Mouse (Mus musculus): ENCODE data around the gene Lhb. TPM values are rescaled to one million over a fixed set of nuclear protein-coding genes. Genes with fewer than 3 reads are reported as not detected.
"Not testable (repeated sequence)": the region's sequence is repeated elsewhere in the genome, so short reads cannot be mapped to it uniquely, and the experiment has no call there.

The Lhb gene
- total and polyA plus RNA-seq, 3 experiments = 0.84 TPM; not detected in 2

GRCm38 (mm10) chr7:45459564-45460140 is 39.0 kb downstream of the Lhb start, which contains the start of gene Ftl1:
Gene Ftl1, minus strand, starts transcription at chr7:45459884.
- Histone ChIP-seq H3K36me3 (ENCODE audit: control insufficient read depth, insufficient read depth, low read length) (peaks cover 12% of the 10 kb centered on the region), H3K27ac (peak within 1 kb of the TSS; percentile 96), H3K4me1 (ENCODE audit: control insufficient read depth, insufficient read depth, low read length) (peaks cover 15% of the 10 kb centered on the region), H3K9ac (ENCODE audit: low read depth, low read length) (peak within 1 kb of the TSS; percentile 72), H3K4me3 (peak within 1 kb of the TSS; percentile 59)
- DNase-seq = peak; percentile 94 to 98
- H3K79me2 ChIP-seq (replicated peaks; ENCODE audit: control insufficient read depth, insufficient read depth, low read length); H3K27me3 ChIP-seq (ENCODE audit: control insufficient read depth, insufficient read depth, low read length): not testable (repeated sequence)
- TF ChIP-seq POLR2A (IDR thresholded peaks at IDR 0.05; ENCODE audit: insufficient read depth, low read depth, low read length) (peak; percentile 98), EP300 (IDR thresholded peaks at IDR 0.05; ENCODE audit: insufficient read depth, low read depth, low read length) (0 out of 2 replicates have a peak, but pooled peaks have one; percentile 18)
- intact Hi-C loops (cut with DNase I) = loop anchor here (1.0 to 10.0 kb wide), 3 partner anchors 25 to 345 kb away; partner anchors contain the start of gene Gys1
- 1% methylated on average over 33 of the region's 37 CpGs for WGBS

GRCm38 (mm10) chr7:45460377-45460776 is 39.8 kb downstream of the Lhb start:
- DNase-seq = peak; percentile 43 to 51
- WGBS = 60% methylated on average over 7 of the region's 7 CpGs

GRCm38 (mm10) chr7:45460860-45461314 is 40.3 kb downstream of the Lhb start:
- peak; percentile 78 to 79 for DNase-seq
- 34% methylated on average over 13 of the region's 13 CpGs for WGBS
- Histone ChIP-seq H3K27me3 (ENCODE audit: control insufficient read depth, insufficient read depth, low read length) (no peaks in the 10 kb centered on the region), H3K79me2 (replicated peaks; ENCODE audit: control insufficient read depth, insufficient read depth, low read length) (no peaks in the 10 kb centered on the region), H3K36me3 (ENCODE audit: control insufficient read depth, insufficient read depth, low read length) (peaks cover 12% of the 10 kb centered on the region), H3K4me1 (ENCODE audit: control insufficient read depth, insufficient read depth, low read length) (peaks cover 16% of the 10 kb centered on the region), H3K9ac (ENCODE audit: low read depth, low read length) (0 out of 2 replicates have a peak overlapping the region, but pooled peaks have one; percentile 2), H3K4me3 (no peak overlapping the region), H3K27ac (peak overlapping the region; percentile 96)
- intact Hi-C loops (cut with DNase I) = loop anchor here (5.0 to 10.0 kb wide), 2 partner anchors 241 to 344 kb away; no protein-coding TSS in a partner anchor
- no peak for TF ChIP-seq EP300 (IDR thresholded peaks at IDR 0.05; ENCODE audit: insufficient read depth, low read depth, low read length)
- TF ChIP-seq POLR2A (IDR thresholded peaks at IDR 0.05; ENCODE audit: insufficient read depth, low read depth, low read length) = no peak; the same call in 1 of the 2 replicates
- TF ChIP-seq CTCF (IDR thresholded peaks at IDR 0.05) = no peak

More at GRCm38 (mm10) chr7:45460377-45460776, 39.8 kb downstream of the Lhb start:
- Histone ChIP-seq H3K4me3 (peak overlapping the region; percentile 54), H3K27me3 (ENCODE audit: control insufficient read depth, insufficient read depth, low read length) (no peaks in the 10 kb centered on the region), H3K9ac (ENCODE audit: low read depth, low read length) (peak overlapping the region; percentile 64; the same call in 1 of the 2 replicates), H3K79me2 (replicated peaks; ENCODE audit: control insufficient read depth, insufficient read depth, low read length) (no peaks in the 10 kb centered on the region), H3K36me3 (ENCODE audit: control insufficient read depth, insufficient read depth, low read length) (peaks cover 12% of the 10 kb centered on the region), H3K27ac (peak overlapping the region; percentile 96), H3K4me1 (ENCODE audit: control insufficient read depth, insufficient read depth, low read length) (peaks cover 15% of the 10 kb centered on the region)
- intact Hi-C loops (cut with DNase I) = loop anchor here (5.0 to 10.0 kb wide), 2 partner anchors 242 to 344 kb away; no protein-coding TSS in a partner anchor
- TF ChIP-seq POLR2A (IDR thresholded peaks at IDR 0.05; ENCODE audit: insufficient read depth, low read depth, low read length) = no peak
- no peak for TF ChIP-seq CTCF (IDR thresholded peaks at IDR 0.05)

GRCm38 (mm10) chr7:45461326-45461725 is 40.7 kb downstream of the Lhb start:
- Histone ChIP-seq H3K9ac (ENCODE audit: low read depth, low read length) (no peak overlapping the region), H3K79me2 (replicated peaks; ENCODE audit: control insufficient read depth, insufficient read depth, low read length) (no peaks in the 10 kb centered on the region), H3K36me3 (ENCODE audit: control insufficient read depth, insufficient read depth, low read length) (peaks cover 12% of the 10 kb centered on the region), H3K4me3 (no peak overlapping the region), H3K4me1 (ENCODE audit: control insufficient read depth, insufficient read depth, low read length) (peaks cover 17% of the 10 kb centered on the region), H3K27ac (peak overlapping the region; percentile 96), H3K27me3 (ENCODE audit: control insufficient read depth, insufficient read depth, low read length) (no peaks in the 10 kb centered on the region)
- intact Hi-C loops (cut with DNase I) = loop anchor here (5.0 to 10.0 kb wide), 2 partner anchors 241 to 343 kb away; no protein-coding TSS in a partner anchor
- 62% methylated on average over 5 of the region's 5 CpGs for WGBS
- TF ChIP-seq CTCF (IDR thresholded peaks at IDR 0.05) = no peak
- no peak for TF ChIP-seq POLR2A (IDR thresholded peaks at IDR 0.05; ENCODE audit: insufficient read depth, low read depth, low read length)
- no peak for TF ChIP-seq EP300 (IDR thresholded peaks at IDR 0.05; ENCODE audit: insufficient read depth, low read depth, low read length)
- peak in 1 of 2 experiments; percentile 28 for DNase-seq

GRCm38 (mm10) chr7:45461781-45462180 is 41.2 kb downstream of the Lhb start:
- Histone ChIP-seq H3K4me1 (ENCODE audit: control insufficient read depth, insufficient read depth, low read length) (peaks cover 17% of the 10 kb centered on the region), H3K4me3 (no peak overlapping the region), H3K27ac (no peak overlapping the region), H3K9ac (ENCODE audit: low read depth, low read length) (no peak overlapping the region), H3K79me2 (replicated peaks; ENCODE audit: control insufficient read depth, insufficient read depth, low read length) (no peaks in the 10 kb centered on the region), H3K36me3 (ENCODE audit: control insufficient read depth, insufficient read depth, low read length) (peaks cover 12% of the 10 kb centered on the region), H3K27me3 (ENCODE audit: control insufficient read depth, insufficient read depth, low read length) (no peaks in the 10 kb centered on the region)
- intact Hi-C loops (cut with DNase I) = loop anchor here (5.0 to 10.0 kb wide), 2 partner anchors 241 to 343 kb away; no protein-coding TSS in a partner anchor
- TF ChIP-seq CTCF (IDR thresholded peaks at IDR 0.05) (no peak), POLR2A (IDR thresholded peaks at IDR 0.05; ENCODE audit: insufficient read depth, low read depth, low read length) (no peak), EP300 (IDR thresholded peaks at IDR 0.05; ENCODE audit: insufficient read depth, low read depth, low read length) (no peak)
- DNase-seq = no peak
- WGBS = 93% methylated on average over 4 of the region's 4 CpGs

- DNase-seq = no peak
- peaks cover 12% of the 10 kb centered on the region for H3K36me3 ChIP-seq (ENCODE audit: control insufficient read depth, insufficient read depth, low read length)
- intact Hi-C loops (cut with DNase I) = loop anchor here (5.0 to 10.0 kb wide), 2 partner anchors 240 to 342 kb away; no protein-coding TSS in a partner anchor
- 85% methylated on average over 4 of the region's 4 CpGs for WGBS
- H3K4me1 ChIP-seq (ENCODE audit: control insufficient read depth, insufficient read depth, low read length) = peaks cover 14% of the 10 kb centered on the region
- H3K27me3 ChIP-seq (ENCODE audit: control insufficient read depth, insufficient read depth, low read length) = no peaks in the 10 kb centered on the region
- H3K79me2 ChIP-seq (replicated peaks; ENCODE audit: control insufficient read depth, insufficient read depth, low read length) = no peaks in the 10 kb centered on the region
- no peak overlapping the region for H3K4me3 ChIP-seq
- no peak overlapping the region for H3K9ac ChIP-seq (ENCODE audit: low read depth, low read length)
- H3K27ac ChIP-seq = no peak overlapping the region
- no peak for TF ChIP-seq POLR2A (IDR thresholded peaks at IDR 0.05; ENCODE audit: insufficient read depth, low read depth, low read length)
- no peak for TF ChIP-seq EP300 (IDR thresholded peaks at IDR 0.05; ENCODE audit: insufficient read depth, low read depth, low read length)
- no peak for TF ChIP-seq CTCF (IDR thresholded peaks at IDR 0.05)
Observed at GRCm38 (mm10) chr7:45462325-45462724, 41.7 kb downstream of the Lhb start.
